Mouse (Mus musculus) heart, postnatal 10 days (tissue): ENCODE results near the gene Nkiras1. TPM values are rescaled to one million over a fixed set of nuclear protein-coding genes. Genes with fewer than 3 reads are reported as not detected.
A peak's percentile ranks its signal among the peaks of the same experiment; 100 is the strongest.

ENCODE experiments used
- DNase-seq, 2 experiments: peaks; one replicate each; pipeline ENCODE4 v3.0.0; 2021
- intact Hi-C: fragments of 180-260 bp; cut with DNase I; formaldehyde crosslinking; loops from one replicate; pipeline ENCODE4 v1.15.1; 2025
- total RNA-seq, 2 experiments: library from RNA; stranded (reverse); gene quantifications; 2 replicates each; pipeline ENCODE4 v1.2.3; 2021

Gene Nkiras1
- total RNA-seq, 2 experiments from 2014 or later = 28.2 to 29.6 TPM

DNA sequence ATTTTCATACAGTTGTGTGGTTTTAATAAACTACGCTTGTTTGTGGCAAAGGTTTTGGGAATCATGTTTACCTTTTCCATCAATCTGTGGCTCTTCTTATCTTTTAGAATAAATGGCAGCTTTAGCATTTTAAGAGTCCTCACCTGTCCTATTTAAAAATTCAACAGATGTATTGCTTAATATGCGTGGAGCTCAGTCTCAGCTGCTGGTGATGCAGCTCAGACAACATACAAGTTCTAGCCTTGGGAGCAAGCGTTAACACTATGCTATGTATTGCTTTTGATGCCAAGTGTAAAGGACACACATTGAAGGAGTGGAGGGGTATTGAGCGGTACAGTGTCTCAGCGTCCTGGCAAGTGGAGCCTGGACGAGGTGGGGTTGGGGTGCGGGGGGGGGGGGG, 730 bp downstream of the Nkiras1 start:
- DNase-seq = no peak
- intact Hi-C loops = loop anchor here (5.0 to 10.0 kb wide), 2 partner anchors 56 to 867 kb away; no protein-coding TSS in a partner anchor

DNA sequence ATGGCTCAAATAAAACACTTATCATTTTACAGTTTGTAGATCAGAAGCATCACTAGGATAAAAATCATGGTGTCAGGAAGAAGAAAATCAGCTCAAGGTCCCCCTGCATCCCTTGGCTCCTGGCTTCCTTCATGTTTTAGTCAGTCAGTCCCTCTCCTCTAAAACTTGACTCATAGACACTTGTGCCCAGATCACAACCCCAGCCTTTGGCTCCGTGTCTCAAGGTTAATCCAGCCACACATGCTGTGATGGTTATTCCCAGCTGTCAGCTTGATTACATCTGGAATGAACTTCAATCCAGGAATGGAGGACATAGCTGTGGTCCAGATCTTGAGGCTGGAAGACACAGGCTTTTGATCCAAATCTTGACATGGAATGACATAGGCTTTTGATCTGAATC, 3.6 kb downstream of the Nkiras1 start:
- intact Hi-C loops = loop anchor here (5.0 to 10.0 kb wide), 2 partner anchors 53 to 870 kb away; no protein-coding TSS in a partner anchor
- no peak for DNase-seq

DNA sequence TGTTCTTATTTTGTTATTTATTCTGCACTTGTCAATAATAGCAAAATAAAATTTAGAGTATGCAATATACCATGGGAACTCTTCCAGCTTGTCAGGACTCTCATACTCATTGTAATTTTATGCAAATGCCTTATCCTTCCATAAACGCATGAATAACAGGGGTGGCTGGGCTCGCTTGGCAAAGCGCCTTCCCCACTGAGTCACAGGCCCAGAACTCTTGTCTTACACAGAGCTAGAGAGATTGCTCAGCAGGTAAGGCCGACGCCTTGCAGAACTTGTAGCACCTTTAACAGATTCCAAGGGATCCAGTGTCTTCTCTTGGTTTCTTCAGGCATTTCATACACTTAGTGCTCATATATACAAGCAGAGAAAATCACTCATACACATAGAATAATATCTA, 9.4 kb downstream of the Nkiras1 start:
- DNase-seq = no peak
- intact Hi-C loops = loop anchor here (10.0 kb wide), 1 partner anchor 616 kb away; the partner anchor contains the start of gene Thrb

DNA sequence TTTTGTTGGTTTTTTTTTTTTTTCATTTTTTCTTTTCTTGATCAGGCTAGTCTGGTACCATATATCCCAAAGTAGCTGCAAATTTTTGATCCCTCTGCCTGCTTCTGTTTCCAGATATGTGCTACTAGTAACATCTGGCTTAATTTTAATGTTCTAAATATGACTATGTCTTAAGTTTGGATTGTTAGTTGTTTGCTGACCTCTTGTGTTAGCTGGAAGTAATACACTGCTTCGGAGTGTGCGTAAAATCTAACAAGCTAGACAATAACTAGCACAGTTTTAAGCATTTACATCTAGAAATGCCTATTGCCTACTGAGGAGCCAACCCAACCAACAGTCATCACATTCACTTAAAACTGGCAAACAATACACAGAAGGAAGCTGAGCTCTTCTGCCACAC, 13.6 kb downstream of the Nkiras1 start:
- intact Hi-C loops = loop anchor here (1.0 to 10.0 kb wide), 2 partner anchors 74 to 620 kb away; partner anchors contain the start of gene Thrb
- peak; percentile 50 to 66 for DNase-seq

DNA sequence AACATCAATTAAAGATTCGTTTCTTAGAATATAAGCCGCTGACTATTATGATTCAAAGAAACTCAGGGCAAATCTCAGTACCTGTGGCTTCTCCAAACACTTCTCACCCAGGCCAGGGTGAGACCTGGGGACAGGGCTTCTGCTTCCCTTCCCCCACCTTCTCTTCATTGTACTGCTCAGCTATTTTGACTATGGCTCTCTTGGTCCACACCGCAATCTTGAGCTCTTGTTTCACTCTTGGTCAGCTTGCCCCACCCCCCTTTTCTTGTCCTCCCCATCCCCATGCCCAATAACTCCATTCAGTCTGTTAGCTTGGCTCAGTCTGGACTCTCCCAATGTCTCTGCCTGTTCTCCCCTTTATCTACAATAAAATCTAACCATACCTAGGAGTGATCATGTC, 14.5 kb downstream of the Nkiras1 start:
- intact Hi-C loops = loop anchor here (10.0 kb wide), 1 partner anchor 621 kb away; the partner anchor contains the start of gene Thrb
- DNase-seq = no peak

DNA sequence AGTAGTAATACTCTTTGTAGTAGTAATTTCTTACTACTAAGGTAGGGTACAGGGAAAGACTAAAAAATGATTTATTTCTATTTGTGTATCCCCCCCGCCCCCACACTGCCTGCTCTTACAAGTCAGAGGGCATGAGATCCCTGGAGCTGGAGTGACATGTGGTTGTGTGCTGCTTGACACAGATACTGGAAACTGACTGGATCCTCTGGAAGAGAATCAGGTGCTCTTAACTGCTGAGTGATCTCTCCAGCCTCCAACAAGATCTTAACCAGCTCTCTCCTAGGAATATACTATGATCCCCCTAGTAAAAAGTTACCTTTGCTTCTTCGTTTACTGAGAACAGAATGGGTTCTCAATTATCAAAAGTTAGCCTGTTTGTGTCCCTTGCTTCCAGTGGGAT, 15.5 kb downstream of the Nkiras1 start:
- DNase-seq = no peak
- intact Hi-C loops = loop anchor here (10.0 kb wide), 1 partner anchor 622 kb away; the partner anchor contains the start of gene Thrb

DNA sequence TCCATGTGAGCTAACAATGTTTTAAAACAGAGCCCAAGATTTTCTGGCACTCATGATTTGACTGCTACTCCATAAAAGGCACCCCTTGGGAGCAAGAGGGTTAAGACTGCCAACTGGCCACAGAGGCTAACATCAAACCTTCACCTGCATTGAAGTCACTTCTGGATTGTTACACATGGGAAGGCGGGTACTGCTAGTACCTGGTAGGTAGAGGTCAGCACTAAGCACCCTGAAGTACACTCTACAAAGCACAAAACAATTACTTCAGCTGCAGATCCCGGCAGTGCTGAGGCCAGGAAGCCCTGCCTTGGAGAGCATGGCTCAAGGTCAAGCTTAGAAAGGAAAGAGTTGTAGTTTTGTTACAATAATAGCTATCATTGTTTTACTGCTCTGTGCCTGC, 16.5 kb downstream of the Nkiras1 start:
- no peak for DNase-seq
- intact Hi-C loops = loop anchor here (10.0 kb wide), 1 partner anchor 623 kb away; the partner anchor contains the start of gene Thrb

DNA sequence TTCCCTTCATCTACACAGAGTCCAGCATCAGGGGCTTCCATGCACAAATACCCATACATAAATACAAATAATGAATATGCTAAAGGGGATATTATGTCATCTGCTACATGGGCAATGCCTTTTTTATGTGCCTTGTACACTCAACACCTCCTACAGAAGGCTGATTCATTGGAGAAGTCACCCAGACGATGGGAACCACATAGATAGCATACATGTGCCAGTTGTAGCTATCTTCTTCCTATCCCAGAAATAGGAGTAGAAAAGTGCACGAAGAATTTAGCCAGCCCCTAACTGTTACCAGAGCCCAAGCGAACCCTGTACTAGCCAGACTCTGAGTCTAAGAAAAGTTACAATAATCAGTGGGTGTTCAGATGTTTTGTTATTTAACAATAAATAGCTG, 21.2 kb downstream of the Nkiras1 start:
- no peak for DNase-seq
- intact Hi-C loops = no loop called here

DNA sequence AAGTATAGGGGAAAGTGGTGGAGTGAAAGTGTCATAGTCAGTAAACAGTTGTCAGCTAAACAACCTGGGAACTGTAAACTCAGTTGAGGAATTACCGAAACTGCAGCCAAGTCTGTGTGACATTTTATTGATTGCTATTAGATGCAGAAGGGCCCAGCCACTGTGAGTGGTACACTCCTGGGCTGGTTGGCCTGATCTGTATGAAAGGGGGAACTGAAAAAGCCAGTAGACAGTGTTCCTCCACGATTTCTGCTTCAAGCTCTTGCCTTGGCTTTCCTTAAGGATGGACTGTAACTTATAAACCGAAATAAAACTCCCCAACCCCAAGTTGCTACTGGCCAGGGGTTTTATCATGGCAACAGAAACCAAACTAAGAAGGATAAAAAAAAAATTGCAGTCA, 21.6 kb downstream of the Nkiras1 start:
- no peak for DNase-seq
- intact Hi-C loops = no loop called here

DNA sequence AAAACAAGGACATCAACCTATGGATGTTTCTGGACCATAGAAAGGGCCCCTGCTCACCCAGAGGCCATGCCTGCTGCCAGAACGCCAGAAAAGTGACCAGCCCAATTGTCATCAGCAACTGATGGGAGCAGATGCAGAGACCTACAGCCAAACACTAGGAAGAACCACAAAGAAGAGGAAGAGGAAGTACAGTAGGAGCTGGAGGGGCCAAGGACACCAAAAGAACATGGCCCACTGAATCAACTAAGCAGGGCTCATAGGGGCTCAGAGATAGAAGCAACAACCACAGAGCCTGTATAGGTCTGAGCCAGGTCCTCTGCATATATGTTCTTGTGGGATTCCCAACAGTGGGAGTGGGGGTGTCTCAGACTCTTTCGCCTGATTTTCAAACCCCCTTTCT, 26.5 kb downstream of the Nkiras1 start:
- intact Hi-C loops = no loop called here
- no peak for DNase-seq

DNA sequence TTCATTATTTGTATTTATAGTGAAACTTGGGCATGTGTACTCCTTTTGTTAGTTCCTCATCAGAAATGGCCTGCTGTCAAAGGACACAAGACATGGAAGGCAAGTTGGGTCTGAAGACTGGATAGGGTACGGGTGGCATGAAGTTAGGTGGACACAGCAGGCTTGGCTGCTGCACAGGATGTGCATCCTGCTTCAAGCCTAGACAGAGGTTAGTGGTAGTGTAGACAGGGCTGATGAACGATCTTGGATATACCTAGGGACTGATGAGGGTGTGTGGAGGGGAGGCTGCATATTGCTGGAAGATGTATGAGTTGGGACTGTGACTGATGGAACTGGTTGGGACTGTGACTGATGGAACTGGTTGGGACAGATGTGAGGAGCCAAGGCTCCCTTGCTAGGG, 27.9 kb downstream of the Nkiras1 start:
- intact Hi-C loops = no loop called here
- DNase-seq = no peak

DNA sequence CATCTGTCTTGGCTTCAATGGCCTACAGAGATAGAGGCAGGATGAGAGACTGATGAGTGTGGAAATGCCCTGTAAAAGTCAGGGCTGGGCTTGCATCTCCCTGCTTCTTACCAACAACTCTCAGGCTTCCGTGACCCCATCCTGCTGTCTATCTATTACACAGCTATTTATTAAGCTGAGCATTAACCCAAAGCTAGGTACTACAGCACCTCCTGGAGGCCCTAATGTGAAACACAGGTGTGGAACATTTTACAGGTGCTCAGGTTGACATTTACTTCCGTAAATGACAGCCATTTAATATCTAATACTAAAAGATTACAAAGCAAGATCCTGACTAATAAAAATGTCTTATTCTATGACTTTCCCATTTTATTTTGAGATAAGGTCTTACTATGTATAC, 29.7 kb downstream of the Nkiras1 start:
- intact Hi-C loops = no loop called here
- no peak for DNase-seq

DNA sequence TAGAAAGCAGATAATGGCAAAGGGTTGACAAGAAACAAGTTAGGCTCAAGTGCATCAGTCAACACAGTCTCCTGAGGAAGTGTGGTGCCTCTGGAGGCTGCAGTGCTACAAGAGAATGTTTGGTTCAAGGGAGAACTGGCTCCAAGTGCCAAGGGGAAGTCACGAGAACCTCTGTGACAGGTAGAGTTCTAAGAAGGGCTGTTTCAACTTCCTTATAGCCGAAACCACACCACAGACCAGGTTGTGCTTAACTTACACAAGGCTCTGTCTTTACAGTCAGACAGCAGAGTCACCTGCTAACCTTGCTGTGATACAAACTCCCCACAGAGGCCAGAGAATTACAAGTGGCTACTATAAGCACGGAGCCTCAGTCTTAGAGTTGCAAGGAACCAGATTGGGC, 30.7 kb downstream of the Nkiras1 start:
- intact Hi-C loops = no loop called here
- no peak for DNase-seq

DNA sequence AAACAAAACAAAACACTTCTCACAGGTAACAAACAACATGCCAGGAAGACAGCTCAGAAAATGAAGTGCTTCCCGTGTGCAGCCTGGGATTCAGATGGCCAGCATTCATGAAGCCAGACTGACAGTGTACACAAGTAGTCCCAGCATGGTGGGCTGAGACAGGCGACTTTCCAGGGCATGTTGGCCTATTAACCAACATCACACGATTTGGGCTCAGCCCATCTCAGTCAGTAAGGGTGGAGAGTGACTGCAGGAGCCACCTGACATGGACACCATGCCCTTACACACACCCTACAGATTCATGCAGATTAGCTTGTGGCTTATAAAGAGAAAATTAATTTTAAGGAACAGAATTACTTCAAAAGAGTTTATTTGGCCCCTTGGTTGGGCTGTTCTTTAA, 31.8 kb downstream of the Nkiras1 start:
- intact Hi-C loops = no loop called here
- DNase-seq = no peak

DNA sequence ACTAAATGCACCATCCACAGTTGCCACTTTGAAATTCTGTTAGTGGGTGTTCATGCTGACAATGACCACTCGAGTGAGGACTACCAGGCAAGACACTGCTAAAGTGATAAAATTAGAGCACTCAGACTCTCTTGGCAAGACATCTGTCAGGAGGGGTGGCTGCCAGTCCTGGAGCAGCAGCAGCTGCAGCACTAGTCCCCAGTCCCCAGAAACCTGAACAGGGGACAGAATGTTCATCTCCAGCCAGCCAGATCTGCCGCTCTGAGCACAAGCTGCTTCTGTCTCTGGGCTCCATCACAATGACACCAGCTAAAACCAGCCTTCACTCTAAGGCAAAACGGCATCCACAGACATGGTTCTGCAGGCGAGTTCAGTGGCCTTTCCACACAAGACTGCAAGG, 32.3 kb downstream of the Nkiras1 start:
- DNase-seq = peak; percentile 59 to 72
- intact Hi-C loops = no loop called here

DNA sequence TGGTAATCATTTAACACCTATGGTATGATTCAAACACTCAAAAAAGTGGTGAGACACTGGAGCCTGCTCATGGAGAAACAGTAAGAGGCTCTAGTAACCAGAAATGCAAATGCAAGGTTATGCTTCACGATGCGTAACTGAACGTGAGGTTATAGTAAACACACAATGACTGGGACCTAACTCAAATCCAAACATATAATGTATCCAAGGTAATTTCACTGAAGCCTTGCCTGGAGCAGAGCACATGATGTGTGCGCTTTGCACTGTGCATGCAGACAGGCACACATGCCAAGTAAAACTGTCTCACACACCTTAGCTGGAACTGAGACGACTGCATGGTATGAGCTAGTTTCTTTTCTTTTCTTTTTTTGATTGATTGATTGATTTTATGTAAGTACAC, 33.2 kb downstream of the Nkiras1 start:
- no peak for DNase-seq
- intact Hi-C loops = no loop called here

DNA sequence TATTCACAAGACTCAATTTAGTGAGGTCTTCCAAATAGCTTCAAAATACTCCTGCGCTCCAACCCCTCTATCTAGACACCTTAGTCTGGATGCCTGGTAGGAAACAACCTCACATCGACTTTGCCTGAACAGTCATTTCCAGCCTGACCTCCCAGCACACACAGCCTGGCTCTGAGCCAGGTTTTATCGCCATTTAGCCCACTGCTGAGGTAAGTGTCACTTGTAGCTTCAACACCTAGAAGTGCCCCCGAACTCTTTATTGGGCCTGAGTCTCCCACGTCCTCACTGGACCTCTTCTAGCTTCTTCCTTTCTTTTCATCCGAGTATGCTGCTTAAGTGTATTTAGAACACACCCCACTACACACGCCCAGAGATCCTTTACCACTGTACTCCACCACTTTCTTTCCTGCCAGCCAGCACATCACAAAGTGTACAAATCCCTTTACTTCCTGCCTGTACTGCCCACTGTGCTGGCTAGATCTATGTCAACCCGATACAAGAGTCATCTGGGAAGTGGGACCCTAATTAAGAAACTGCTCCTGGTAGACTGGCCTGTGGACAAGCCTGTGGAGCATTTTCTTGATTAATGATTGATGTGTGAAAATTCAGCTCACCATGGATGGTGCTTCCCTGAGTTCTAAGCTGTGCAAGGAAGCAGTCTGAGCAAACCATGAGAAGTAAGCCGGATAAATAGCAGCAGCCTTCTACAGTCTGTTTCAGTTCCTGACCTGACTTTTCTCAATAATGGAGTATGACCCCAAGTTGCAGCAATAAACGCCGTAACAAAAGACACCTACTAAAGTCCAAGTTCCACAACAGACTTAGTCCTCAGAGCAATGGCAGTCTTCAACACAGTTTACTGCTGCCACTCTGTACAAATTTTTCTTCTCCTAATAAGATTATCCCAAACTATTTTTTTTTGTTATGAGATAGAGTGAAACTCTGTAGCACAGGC, 46.8 kb downstream of the Nkiras1 start:
- intact Hi-C loops = no loop called here
- peak; percentile 20 to 38 for DNase-seq

DNA sequence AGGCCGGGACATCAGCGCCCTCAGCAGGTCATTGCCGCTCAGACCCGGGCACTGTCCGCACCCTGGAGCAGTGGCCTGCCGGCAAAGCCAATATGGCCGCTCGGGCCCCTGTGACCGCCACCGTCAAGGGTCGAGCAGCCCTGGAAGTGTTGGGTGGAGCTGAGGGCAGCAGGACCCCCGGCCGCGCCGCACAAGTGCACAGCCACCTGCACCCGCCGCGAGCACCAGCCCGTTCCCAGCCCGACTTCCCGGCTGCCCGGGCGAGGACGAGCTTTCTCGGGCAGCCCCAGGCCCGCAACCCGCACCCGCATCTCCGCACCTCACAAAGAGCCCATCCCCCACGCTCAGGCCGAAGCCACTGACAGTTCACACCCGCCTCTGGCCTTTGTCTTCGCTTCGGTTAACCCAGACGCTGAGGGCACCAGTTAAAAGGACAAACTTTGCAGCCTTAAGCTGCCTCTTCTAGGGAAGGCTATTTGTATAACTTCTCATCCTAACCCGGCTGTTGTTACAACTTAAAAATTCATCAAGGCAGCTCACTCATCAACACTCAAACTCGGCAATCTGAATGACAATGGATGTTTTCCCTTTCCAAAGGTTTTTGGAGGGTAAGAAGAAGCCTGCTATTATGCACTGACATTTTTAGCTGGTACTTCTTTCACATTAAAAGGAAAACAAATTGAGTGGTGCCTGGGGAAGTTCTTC, 56.2 kb downstream of the Nkiras1 start:
- intact Hi-C loops = loop anchor here (5.0 kb wide), 1 partner anchor 55 kb away; the partner anchor contains the start of genes Nkiras1 and Rpl15
- DNase-seq = peak; percentile 44 to 60

DNA sequence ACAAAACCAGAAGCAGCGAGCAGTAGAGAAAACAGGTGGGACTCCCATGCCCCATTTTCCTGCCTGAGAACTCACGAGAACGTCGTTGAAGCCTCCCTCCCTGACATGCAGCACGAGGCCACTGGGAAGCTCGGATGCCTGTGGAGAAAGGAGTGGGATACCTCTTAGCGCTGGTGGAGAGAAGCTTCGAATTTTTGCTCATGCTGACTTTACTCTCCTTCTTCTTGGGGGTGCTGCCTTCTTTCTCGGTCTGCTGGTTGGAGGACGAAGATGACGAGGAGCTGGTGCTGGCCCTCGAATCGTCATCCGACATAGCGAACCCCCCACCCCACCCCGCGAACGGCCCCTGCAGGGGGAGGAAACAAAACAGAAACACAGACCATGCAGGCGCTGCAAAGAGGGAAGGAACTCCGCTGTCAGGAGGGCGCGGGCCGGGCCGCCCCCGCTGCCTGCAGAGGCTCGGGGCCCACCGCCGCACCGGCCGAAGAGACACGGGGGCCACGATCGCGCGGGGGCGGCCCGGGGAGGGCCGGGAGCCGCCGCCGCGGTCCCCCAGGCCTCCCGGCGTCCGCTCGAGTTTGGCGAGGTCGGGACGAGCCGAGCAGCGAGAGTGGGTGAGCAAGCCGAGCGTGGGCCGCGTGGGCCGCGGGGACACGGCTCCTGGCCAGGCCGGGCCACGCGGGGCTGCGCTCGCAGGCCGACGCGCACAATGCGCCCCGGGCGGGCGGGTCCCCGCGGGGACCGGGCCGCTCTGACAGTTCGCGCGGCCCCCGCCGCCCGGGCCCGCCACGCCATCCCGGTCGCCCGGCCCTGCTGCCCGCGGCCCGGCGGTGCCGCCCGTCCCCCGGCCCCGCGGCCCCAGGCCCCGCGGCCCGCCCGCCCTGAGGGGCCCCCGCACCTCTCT, 60.1 kb downstream of the Nkiras1 start:
- intact Hi-C loops = loop anchor here (5.0 kb wide), 1 partner anchor 561 kb away; the partner anchor contains the start of gene Ube2e2
- DNase-seq = peak; percentile 58 to 60

DNA sequence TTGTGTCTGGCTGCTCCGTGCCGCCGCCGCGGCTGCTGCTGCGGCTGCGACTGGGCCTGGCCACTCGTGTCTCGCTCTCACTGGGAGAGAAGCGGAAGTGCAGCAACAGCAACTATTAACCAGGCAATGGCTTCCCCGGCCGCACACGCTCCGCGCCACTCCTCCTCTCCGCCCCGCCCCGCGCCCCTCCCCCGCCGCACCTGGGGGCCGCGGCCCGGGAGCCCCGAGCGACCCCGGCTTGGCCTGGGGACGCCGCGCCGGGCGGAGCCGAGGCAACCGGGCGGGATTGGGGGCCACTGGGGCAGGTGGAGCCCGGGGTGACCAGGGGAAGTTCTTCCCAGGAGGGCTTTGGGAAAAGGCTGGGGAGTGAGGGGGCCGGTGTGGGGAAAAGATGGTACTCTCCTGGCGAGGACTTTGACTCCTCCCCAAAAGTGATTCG, 60.8 kb downstream of the Nkiras1 start, which contains the start of gene Ube2e1:
Gene Ube2e1 (minus strand): TSS at position 167 of the 439 bp plus-strand sequence.
- intact Hi-C loops = loop anchor here (5.0 kb wide), 1 partner anchor 561 kb away; the partner anchor contains the start of gene Ube2e2
- peak; percentile 78 to 82 for DNase-seq
